Mouse (Mus musculus) cortical plate, adult 2 months (tissue): ENCODE data around the gene H2al1j.

Source experiments
- CTCF ChIP-seq: fragments of 200-500 bp; IDR thresholded peaks from 2 replicates; pipeline ENCODE4 v1.5.1; 2011; ENCODE audit warnings: mild to moderate bottlenecking, control low read depth, low read length; ENCODE audit not compliant: insufficient read depth; ENCODE audit errors: extremely low read depth
- POLR2A ChIP-seq: fragments of 200-500 bp; IDR thresholded peaks from 2 replicates; pipeline ENCODE4 v1.6.1; 2011; ENCODE audit warnings: mild to moderate bottlenecking, low read length, control low read depth; ENCODE audit not compliant: insufficient read depth; ENCODE audit errors: extremely low read depth

DNA sequence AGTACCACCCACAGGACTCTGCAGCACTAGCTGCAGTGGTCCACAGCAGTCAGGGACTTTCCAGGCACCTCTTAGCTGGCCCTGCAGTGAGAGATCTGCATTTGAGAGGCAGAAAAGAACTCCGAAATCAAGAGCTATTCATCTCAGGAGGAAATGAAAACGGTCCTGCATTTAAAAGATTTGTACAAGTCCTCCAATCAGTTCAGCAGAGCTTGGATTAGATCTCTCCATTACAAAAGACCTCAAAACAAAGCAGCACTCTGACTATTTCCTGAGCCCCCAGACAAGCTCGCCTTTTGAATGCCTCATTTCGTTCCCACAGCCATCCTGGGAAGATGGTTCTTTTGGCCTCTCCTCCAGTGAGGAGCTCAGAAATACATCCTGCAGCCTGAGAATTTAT is 38.4 kb upstream of the H2al1j start:
- TF ChIP-seq POLR2A: no peak
- TF ChIP-seq CTCF: no peak
